Mouse (Mus musculus) frontal cortex, postnatal 36 days (tissue): ENCODE results near the gene 4833439L19Rik.

ENCODE experiments used
- DNase-seq, 2 experiments: peaks; one replicate each; pipeline ENCODE4 v3.0.0; 2022; ENCODE audit warnings: low spot score in 2 of 2

4833439L19Rik gene

GRCm38 (mm10) chr13:54582126-54582525 lies 16.9 kb upstream of the 4833439L19Rik start:
- DNase-seq: no peak

DNA sequence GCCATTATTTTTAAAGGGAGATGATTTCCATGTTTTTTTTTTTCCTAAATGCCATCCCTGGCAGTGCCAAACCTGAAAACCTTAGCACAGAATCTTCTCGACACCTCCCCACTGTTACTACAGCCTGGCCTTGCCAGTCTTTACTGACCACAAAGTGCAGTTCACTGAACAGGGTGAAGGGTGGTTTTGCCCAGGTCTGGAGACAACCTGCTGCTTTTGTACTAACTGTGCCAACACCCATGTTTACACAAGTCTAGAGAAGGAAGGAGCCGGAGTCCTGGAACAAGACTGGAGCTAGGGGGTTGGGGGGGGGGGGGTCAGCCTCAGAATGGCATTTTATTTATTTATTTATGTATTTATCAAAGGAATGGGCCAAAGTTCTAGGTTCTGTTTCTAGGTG lies 16.1 kb upstream of the 4833439L19Rik start:
- DNase-seq: no peak

GRCm38 (mm10) chr13:54577652-54578507 lies 12.6 kb upstream of the 4833439L19Rik start:
- DNase-seq: no peak

DNA sequence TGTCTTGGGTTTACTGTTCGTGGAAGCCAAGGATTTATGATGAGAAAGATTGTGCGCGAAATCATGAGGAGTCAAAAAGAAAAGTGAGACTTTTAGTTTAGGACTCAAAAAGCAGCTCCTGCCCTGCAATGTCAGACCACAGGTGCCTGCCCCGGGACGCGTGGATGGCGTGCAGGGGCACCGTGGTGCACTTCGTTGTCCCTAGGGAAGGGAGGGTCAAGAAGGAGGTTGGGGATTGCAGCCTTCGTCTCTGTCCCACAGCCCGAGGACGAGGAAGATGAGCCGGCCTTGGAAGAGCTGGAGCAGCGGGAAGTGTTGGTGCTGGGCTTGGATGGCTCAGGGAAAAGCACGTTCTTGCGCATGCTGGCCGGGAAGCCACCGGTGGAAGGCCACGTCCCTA lies 10.3 kb upstream of the 4833439L19Rik start:
- DNase-seq: no peak

- peak; percentile 62 to 75 for DNase-seq
These were observed 9.7 kb upstream of the 4833439L19Rik start, which contains the start of gene Arl10 for GRCm38 (mm10) chr13:54574854-54575481. Gene Arl10, plus strand, starts transcription at chr13:54575015.

DNA sequence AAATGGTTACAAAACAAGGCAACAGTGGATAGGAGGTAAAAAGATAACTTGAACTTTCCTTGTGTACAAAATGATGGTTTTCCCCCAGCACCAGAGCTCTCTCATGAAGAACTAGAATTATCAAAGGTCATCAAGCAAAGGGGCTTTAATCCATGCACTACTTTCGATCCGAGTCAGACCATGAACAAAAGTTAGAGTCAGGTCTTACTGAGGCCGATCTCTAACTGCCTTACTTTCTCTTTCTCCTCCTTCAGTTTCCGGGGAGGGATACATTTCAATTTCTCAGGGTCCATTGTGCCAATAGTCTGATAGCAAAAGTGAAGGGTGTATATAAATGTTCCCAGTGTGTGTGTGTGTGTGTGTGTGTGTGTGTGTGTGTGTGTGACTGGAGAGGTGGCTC lies 7.4 kb upstream of the 4833439L19Rik start:
- no peak for DNase-seq

DNA sequence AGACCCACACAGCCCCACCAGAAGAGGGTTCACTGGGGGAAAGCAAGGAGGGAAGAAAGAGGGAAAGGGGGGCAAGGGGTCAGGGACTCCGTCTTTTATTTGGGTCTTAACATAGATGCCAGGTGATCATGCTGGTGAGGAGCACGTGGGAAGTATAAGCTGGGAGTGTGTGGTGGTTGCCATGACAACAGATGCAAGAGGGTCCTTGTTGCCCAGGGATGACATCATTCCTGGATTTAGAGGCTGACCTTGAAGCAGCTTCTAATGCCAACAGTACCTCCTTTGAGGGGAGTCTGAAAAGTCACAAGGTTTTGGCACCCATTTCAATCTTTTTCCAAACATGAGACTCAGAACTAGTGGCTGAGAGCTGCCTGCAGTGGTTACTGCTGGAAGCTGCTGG lies 6.4 kb upstream of the 4833439L19Rik start:
- no peak for DNase-seq

DNA sequence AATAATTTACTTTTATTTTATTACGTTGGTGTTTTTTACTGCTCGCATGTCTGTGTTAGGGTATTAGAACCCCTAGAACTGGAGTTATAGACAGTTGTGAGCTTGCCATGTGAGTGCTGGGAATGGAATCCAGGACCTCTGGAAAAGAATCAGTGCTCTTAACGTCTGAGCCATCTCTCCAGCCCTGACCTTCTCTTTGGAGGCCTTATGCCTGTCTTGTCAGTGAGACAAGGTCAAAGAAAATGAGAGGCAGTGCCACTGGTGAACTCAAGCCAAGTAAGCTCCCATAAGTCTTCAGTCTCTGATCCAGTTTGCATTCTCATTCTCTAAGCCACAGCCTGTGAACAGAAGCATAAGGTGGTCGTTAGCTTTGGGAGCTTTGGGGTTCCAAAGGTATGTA lies 5.5 kb upstream of the 4833439L19Rik start:
- no peak for DNase-seq

GRCm38 (mm10) chr13:54569282-54569681 lies 4.0 kb upstream of the 4833439L19Rik start:
- DNase-seq: no peak

GRCm38 (mm10) chr13:54568380-54568779 lies 3.1 kb upstream of the 4833439L19Rik start:
- DNase-seq: no peak

DNA sequence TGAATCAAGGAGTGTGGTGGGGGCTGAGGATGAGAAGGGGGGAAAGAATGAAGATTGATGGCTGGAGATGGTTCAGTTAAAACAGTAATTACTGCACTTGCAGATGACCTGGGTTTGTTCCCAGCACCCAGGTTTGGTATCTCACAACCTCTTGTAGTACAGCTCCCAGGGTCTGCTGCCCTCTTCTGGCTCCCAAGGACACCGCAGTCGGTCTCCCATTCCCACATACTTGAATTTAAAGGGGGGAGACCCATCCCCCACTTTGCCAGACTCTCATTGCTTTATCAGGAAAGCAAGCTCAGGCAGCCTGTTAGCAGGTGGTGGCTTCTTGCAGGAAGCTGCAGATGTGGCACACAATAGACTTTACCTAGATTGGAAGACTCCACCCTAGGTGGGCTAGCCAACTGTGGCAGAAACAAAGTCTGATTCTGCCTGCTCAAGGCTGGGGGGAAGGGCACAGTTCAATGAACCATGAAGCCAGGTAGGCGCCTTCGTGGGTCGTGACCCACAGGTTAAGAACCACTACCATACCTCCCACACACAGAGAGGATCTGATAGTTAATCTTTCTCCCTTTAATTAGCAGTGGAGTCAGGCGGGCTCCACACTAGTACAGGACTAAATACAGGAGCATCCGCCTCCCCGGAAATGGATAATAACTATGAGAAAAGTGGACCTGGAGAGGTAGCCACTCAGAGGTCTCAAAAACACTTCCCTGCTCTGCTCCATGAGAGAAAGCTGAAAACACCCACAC lies 535 bp upstream of the 4833439L19Rik start:
- DNase-seq: peak; percentile 31 to 41

- DNase-seq: no peak
These were observed 719 bp downstream of the 4833439L19Rik start for GRCm38 (mm10) chr13:54564232-54565200.

DNA sequence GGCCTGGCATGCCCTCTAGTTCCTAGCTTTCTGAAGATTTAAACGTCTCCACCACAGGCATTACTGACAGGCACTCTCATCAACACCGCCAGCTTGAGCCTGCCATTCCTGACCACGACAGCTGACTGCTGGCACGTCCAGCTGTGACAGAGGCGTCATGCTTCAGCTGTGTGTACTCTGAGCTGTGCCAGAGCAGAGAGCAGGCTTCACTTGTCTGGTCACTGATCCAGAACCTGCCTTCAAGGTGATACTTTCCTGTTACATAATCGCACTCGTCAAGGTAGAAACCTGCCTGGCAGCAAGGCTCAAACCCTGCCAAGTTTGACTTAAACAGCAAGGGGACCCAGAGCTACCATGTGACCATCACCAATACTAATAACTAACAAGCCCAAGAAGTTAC lies 2.7 kb downstream of the 4833439L19Rik start:
- DNase-seq: no peak

DNA sequence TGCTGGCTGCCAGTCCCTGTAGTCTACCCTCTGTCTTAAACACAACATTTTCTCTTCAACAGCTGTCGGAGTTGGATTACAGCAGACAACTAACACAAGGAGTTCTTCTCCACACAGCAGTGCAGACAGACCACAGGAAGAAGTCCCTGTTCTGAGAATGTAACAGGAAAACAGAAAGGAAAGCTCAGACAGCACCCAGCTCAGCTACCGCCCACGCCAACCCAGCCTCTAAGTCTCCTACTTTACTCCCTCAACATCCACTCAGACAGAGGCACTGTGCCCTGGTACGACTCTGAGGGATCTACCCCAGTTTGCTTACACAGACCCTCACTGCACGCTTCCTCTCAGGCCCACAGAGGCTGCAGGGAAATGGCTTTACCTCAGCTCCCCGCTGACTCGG lies 4.6 kb downstream of the 4833439L19Rik start:
- DNase-seq: peak; percentile 37 to 42

GRCm38 (mm10) chr13:54559656-54560055 lies 5.6 kb downstream of the 4833439L19Rik start:
- DNase-seq: no peak

- no peak for DNase-seq
These were observed 7.6 kb downstream of the 4833439L19Rik start for GRCm38 (mm10) chr13:54557652-54558051.

DNA sequence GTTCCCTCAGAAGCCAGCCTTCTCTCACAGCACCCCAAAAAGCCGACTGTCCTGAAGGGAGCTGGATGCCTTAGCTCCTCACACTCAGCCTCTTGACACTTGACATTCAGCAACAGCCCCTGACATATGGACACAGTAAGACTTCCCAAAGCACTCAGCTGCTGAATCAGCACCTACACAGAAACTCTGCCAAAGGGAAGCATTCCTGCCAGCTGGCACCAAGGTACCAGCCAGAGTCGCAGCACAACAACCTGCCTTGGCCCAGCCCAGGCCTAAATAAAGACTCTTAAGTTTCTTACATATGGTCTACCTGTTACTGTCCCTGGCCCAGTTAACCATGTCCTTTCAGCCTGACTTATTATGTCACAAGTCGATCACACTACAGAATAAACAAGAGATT lies 8.4 kb downstream of the 4833439L19Rik start:
- peak; percentile 31 to 36 for DNase-seq

DNA sequence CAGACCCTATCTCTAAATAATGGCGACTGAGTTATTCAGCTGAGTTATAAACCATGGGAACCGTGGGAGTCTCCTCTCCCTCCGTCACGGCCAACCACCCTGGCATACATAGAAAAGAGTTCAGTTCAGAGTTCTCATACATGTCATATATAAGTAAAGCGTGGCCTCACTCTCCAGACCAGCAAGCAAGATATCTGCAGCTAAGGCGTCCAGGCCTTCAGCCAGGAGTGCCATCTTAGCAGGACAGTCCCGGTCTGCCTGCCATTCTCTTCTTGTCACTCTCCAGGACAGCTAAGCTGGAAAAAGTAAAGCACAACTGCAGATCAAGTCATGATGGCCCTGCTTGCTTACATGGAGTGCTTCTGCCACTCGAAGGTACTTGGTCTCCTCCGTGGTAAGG lies 9.1 kb downstream of the 4833439L19Rik start:
- no peak for DNase-seq

- DNase-seq: no peak
These were observed 17.2 kb downstream of the 4833439L19Rik start for GRCm38 (mm10) chr13:54548036-54548435.

DNA sequence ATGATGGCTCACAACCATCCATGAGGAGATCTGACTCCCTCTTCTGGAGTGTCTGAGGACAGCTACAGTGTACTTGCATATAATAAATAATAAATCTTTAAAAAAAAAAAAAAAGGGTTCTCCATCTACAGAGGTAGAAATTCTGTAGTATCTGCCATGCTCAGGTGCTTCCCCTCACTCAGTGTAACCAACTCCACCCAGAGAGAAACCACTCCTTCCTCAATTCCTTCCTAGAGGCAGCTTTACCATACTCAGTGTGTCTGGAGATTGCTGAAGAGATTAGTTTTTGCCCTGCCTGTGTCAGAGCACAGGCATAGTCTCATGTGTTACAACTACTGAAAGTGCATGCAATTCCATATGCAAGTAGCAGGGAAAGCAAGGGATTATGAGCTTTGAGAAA lies 33.1 kb downstream of the 4833439L19Rik start:
- no peak for DNase-seq

DNA sequence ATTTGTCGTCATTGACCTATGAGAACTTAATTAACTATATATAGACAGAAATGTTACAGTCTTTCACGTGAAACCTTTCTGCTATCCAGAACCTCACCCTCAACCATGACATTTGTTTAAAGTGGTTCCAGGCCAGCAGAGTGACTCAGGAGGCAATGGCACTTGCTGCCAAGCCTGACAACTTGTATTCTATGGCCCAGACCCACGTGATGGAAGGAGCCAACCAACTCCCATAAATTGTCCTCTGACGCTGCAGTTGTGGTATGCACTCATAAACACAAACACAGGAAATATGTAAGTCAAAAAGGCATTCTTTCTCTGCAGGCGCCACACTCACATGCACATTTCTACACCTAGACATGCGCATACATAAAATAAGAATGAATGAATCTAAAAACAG lies 38.1 kb downstream of the 4833439L19Rik start:
- no peak for DNase-seq
